Comparison of ENCODE assay signal across 16 mouse cellular contexts in genomic region chr6:118150128-118150527, GRCm38 (mm10).
"Had no signal": no experiment of that assay in that cellular context is flagged by ENCODE, and none has a peak within 500 bp of the region (broad histone marks: within the 10 kb centered on the region; RNA-seq: fewer than 3 reads in every experiment).

No protein-coding gene starts in this region.

- H3K4me3 ChIP-seq: neural tube, embryonic 13.5 days; neural tube, embryonic 15.5 days; stomach, embryonic 15.5 days had no signal

- H3K4me1 ChIP-seq: neural tube, embryonic 13.5 days; neural tube, embryonic 15.5 days; stomach, embryonic 15.5 days had no signal

- H3K36me3 ChIP-seq: neural tube, embryonic 13.5 days; neural tube, embryonic 15.5 days; stomach, embryonic 15.5 days had no signal

- H3K27ac ChIP-seq: neural tube, embryonic 13.5 days; neural tube, embryonic 15.5 days; stomach, embryonic 15.5 days; stomach, postnatal 0 days had no signal

- H3K27me3 ChIP-seq: neural tube, embryonic 13.5 days; neural tube, embryonic 15.5 days; stomach, embryonic 15.5 days had no signal

- H3K9me3 ChIP-seq: neural tube, embryonic 13.5 days; neural tube, embryonic 15.5 days; stomach, embryonic 15.5 days had no signal

- H3K4me2 ChIP-seq: neural tube, embryonic 13.5 days; neural tube, embryonic 15.5 days; stomach, embryonic 15.5 days had no signal

- H3K9ac ChIP-seq: neural tube, embryonic 13.5 days; neural tube, embryonic 15.5 days; stomach, embryonic 15.5 days had no signal

- DNase-seq: retina, postnatal 1 day; right cerebral cortex, adult 18-20 months; right cerebral cortex, postnatal 14 days; right cerebral cortex, postnatal 25 days; right cerebral cortex, postnatal 4 days; spleen, adult 18-20 months; thymus, adult 18-20 months; thymus, adult 2 months; thymus, postnatal 14 days; thymus, postnatal 25 days; thymus, postnatal 36 days; thymus, postnatal 4 days had no signal
